Mouse (Mus musculus) MEL-GATA-1-ER (cell line): ENCODE results near the gene Dzip1.

Experiments
- DNase-seq: peaks from one replicate; pipeline ENCODE4 v3.0.0-alpha.2; 2012; ENCODE audit warnings: low read depth; ENCODE audit errors: extremely low read depth

Dzip1 gene

GRCm38 (mm10) chr14:118874126-118874525 lies 51.1 kb downstream of the Dzip1 start:
- no peak for DNase-seq

- DNase-seq: no peak
These were observed 55.5 kb downstream of the Dzip1 start for GRCm38 (mm10) chr14:118869712-118870111.

GRCm38 (mm10) chr14:118868102-118868724 lies 57.0 kb downstream of the Dzip1 start:
- DNase-seq: no peak

- no peak for DNase-seq
These were observed 57.9 kb downstream of the Dzip1 start for GRCm38 (mm10) chr14:118867366-118867765.

GRCm38 (mm10) chr14:118866014-118866811 lies 59.0 kb downstream of the Dzip1 start:
- DNase-seq: no peak

GRCm38 (mm10) chr14:118864905-118865304 lies 60.4 kb downstream of the Dzip1 start:
- no peak for DNase-seq

- no peak for DNase-seq
These were observed 63.0 kb downstream of the Dzip1 start for GRCm38 (mm10) chr14:118862253-118862652.

- DNase-seq: no peak
These were observed 66.9 kb downstream of the Dzip1 start for GRCm38 (mm10) chr14:118858318-118858717.

GRCm38 (mm10) chr14:118856563-118856962 lies 68.7 kb downstream of the Dzip1 start:
- DNase-seq: no peak

GRCm38 (mm10) chr14:118855141-118855800 lies 70.0 kb downstream of the Dzip1 start:
- no peak for DNase-seq

GRCm38 (mm10) chr14:118854371-118855114 lies 70.7 kb downstream of the Dzip1 start:
- no peak for DNase-seq

- no peak for DNase-seq
These were observed 73.7 kb downstream of the Dzip1 start for GRCm38 (mm10) chr14:118851496-118852107.

GRCm38 (mm10) chr14:118850696-118851035 lies 74.6 kb downstream of the Dzip1 start:
- no peak for DNase-seq

- DNase-seq: no peak
These were observed 75.1 kb downstream of the Dzip1 start for GRCm38 (mm10) chr14:118850011-118850695.

- DNase-seq: no peak
These were observed 77.1 kb downstream of the Dzip1 start for GRCm38 (mm10) chr14:118848171-118848570.

GRCm38 (mm10) chr14:118846834-118847233 lies 78.4 kb downstream of the Dzip1 start:
- no peak for DNase-seq

GRCm38 (mm10) chr14:118842353-118842752 lies 82.9 kb downstream of the Dzip1 start:
- DNase-seq: no peak

GRCm38 (mm10) chr14:118840027-118840426 lies 85.2 kb downstream of the Dzip1 start:
- DNase-seq: no peak

- DNase-seq: no peak
These were observed 85.8 kb downstream of the Dzip1 start for GRCm38 (mm10) chr14:118839416-118839815.

GRCm38 (mm10) chr14:118838556-118839120 lies 86.6 kb downstream of the Dzip1 start:
- DNase-seq: no peak
